Mouse (Mus musculus) liver, embryonic 16.5 days (tissue): ENCODE measurements around the gene Camkv. TPM values are rescaled to one million over a fixed set of nuclear protein-coding genes. Genes with fewer than 3 reads are reported as not detected.

ENCODE experiments used
- ATAC-seq: fragments of 200-750 bp; cut with Nextera tagmentation; 2 replicates; pipeline ENCODE4 v1.8.0; 2017; ENCODE audit warnings: low read depth, mild to moderate bottlenecking, moderate number of reproducible peaks, moderate library complexity
- H3K27ac ChIP-seq: fragments of 300-500 bp; sonication (generic); 2 replicates; pipeline ENCODE4 v1.5.1; 2014; ENCODE audit warnings: mild to moderate bottlenecking, low read length
- H3K27me3 ChIP-seq: fragments of 300-500 bp; sonication (generic); 2 replicates; pipeline ENCODE4 v1.6.1; 2014; ENCODE audit warnings: low read depth, low read length, mixed read lengths; ENCODE audit not compliant: control insufficient read depth, insufficient read depth
- H3K36me3 ChIP-seq: fragments of 300-500 bp; sonication (generic); 2 replicates; pipeline ENCODE4 v1.6.1; 2014; ENCODE audit warnings: mild to moderate bottlenecking; ENCODE audit not compliant: control insufficient read depth, insufficient read depth
- H3K4me1 ChIP-seq: fragments of 300-500 bp; sonication (generic); 2 replicates; pipeline ENCODE4 v1.6.1; 2014; ENCODE audit warnings: low read depth, low read length, mixed read lengths; ENCODE audit not compliant: control insufficient read depth
- H3K4me2 ChIP-seq: fragments of 300-500 bp; sonication (generic); 2 replicates; pipeline ENCODE4 v1.6.1; 2014; ENCODE audit warnings: low read depth, low read length, mixed read lengths
- H3K4me3 ChIP-seq: fragments of 300-500 bp; sonication (generic); 2 replicates; pipeline ENCODE4 v1.5.1; 2014; ENCODE audit warnings: low read depth, mild to moderate bottlenecking, low read length
- H3K9ac ChIP-seq: fragments of 300-500 bp; sonication (generic); 2 replicates; pipeline ENCODE4 v1.6.1; 2014; ENCODE audit warnings: low read depth, low read length
- H3K9me3 ChIP-seq: fragments of 300-500 bp; sonication (generic); replicated peaks from 2 replicates; pipeline ENCODE4 v1.6.1; 2016; ENCODE audit warnings: low read length; ENCODE audit not compliant: control insufficient read depth
- WGBS: fragments of 180-500 bp; shearing (Covaris S2); extraction: QIAGEN DNeasy Blood & Tissue Kit; methylation state at CpG from one replicate; pipeline ENCODE4 v1.1.7; 2014; ENCODE audit not compliant: insufficient replicate concordance; 5-methylcytosine and 5-hydroxymethylcytosine counted together
- polyA plus RNA-seq: library from polyadenylated mRNA; unstranded; fragments of >200 nt; fragmentation: Nextera tagmentation; extraction: Ambion mirVana; gene quantifications from 2 replicates; pipeline ENCODE4 v1.2.1, GENCODE M21; 2015

Camkv gene
- 0.11 TPM in 2 replicates for polyA plus RNA-seq

DNA sequence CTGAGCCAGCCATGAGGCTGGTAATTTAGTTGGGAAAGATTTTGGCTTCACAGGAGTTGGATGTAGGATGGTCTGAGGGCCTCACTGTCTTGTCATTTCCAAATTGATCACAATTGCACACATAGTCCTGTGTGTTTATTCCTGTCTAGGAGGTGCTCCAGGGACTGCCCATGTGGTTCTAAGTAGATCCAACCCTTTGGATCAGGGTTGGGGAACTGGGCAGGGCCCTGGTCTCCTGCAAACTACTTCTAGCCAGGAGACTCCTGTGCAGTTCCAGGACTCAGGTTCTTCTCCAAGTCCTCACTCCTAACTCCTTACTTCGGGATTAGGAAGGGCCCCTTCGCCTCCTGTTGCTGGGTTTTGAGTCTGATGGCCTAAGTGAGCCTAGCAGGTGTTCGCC is at the start of gene Camkv:
TSS of gene Camkv (plus strand) at position 301 of the 400 bp plus-strand sequence.
- H3K9ac ChIP-seq = no peak within 1 kb of the TSS
- no peak within 1 kb of the TSS for H3K27ac ChIP-seq
- WGBS = 29% methylated on average over 3 of the region's 3 CpGs
- no peaks in the 10 kb centered on the region for H3K9me3 ChIP-seq
- no peak for ATAC-seq
- H3K4me1 ChIP-seq = peaks cover 5% of the 10 kb centered on the region
- peak within 1 kb of the TSS; percentile 34 for H3K4me3 ChIP-seq
- no peaks in the 10 kb centered on the region for H3K36me3 ChIP-seq
- peak within 1 kb of the TSS; percentile 51 for H3K4me2 ChIP-seq
- H3K27me3 ChIP-seq = peaks cover 44% of the 10 kb centered on the region

DNA sequence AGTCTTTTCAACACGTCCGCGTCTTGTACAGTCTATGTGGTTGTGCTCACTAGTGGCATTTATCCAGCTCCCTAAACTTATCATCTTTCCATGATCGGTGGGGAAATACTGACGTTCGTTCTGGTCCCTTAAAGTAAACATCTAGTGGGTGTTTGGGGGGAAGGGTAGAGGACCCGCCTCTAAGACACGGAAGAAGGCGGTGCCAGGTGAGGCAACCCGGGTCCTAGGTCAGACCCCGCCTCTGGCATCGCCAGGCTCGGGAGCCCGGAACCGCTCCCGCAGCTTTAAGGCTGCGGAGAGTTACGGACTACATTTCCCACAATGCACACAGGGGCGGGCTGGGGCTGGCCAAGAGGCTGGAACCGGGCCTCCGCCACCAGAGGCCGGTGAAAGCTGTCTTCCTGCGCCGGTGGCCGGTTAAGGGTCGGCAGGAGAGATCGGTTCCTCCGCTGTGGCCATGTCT is 47.6 kb upstream of the Camkv start, which contains the start of gene Mon1a:
TSS of gene Mon1a (plus strand) at position 348 of the 463 bp plus-strand sequence.
- peak; percentile 98 for ATAC-seq

GRCm38 (mm10) chr9:107888267-107888850 is 47.1 kb upstream of the Camkv start:
- Histone ChIP-seq H3K36me3 (no peaks in the 10 kb centered on the region), H3K27me3 (peaks cover 3% of the 10 kb centered on the region), H3K9ac (peak overlapping the region; percentile 85), H3K4me3 (peak overlapping the region; percentile 79), H3K4me1 (peaks cover 11% of the 10 kb centered on the region), H3K4me2 (peak overlapping the region; percentile 83), H3K27ac (peak overlapping the region; percentile 36; the same call in 1 of the 2 replicates), H3K9me3 (no peaks in the 10 kb centered on the region)
- WGBS = 1% methylated on average over 18 of the region's 18 CpGs
- ATAC-seq = peak; percentile 39; the same call in 1 of the 2 replicates

More for the DNA sequence above, 47.6 kb upstream of the Camkv start, which contains the start of gene Mon1a:
- Histone ChIP-seq H3K9ac (peak within 1 kb of the TSS; percentile 85), H3K36me3 (no peaks in the 10 kb centered on the region), H3K9me3 (no peaks in the 10 kb centered on the region), H3K4me1 (peaks cover 11% of the 10 kb centered on the region), H3K4me3 (peak within 1 kb of the TSS; percentile 79), H3K27me3 (peaks cover 3% of the 10 kb centered on the region), H3K27ac (peak within 1 kb of the TSS; percentile 36; the same call in 1 of the 2 replicates), H3K4me2 (peak within 1 kb of the TSS; percentile 83)
- under 1% methylated on average over 28 of the region's 28 CpGs for WGBS

DNA sequence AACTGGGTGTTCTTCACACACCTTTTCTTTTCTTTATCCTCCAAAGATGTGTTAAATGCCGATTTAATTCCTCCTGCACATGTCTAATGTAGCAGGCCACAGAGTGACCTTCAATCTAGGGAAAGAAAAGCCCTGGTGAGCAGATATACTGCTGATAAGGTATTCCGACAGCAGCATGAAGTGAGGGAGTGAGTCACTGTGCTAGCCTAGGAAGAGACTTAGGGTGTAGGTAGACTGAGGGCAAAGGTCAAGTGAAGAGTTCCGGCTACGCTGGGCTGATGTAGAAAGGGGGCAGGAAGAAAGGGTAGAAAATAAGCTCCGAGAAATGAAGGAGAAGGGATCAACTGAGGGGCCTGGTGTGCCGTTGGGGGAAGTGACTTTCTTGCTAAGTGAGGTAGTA is 45.2 kb upstream of the Camkv start:
- no peaks in the 10 kb centered on the region for H3K9me3 ChIP-seq
- H3K9ac ChIP-seq = no peak overlapping the region
- 68% methylated on average over 6 of the region's 6 CpGs for WGBS
- H3K4me3 ChIP-seq = no peak overlapping the region
- H3K27me3 ChIP-seq = peaks cover 3% of the 10 kb centered on the region
- no peak overlapping the region for H3K27ac ChIP-seq
- H3K36me3 ChIP-seq = no peaks in the 10 kb centered on the region
- peaks cover 11% of the 10 kb centered on the region for H3K4me1 ChIP-seq
- no peak overlapping the region for H3K4me2 ChIP-seq
- no peak for ATAC-seq

DNA sequence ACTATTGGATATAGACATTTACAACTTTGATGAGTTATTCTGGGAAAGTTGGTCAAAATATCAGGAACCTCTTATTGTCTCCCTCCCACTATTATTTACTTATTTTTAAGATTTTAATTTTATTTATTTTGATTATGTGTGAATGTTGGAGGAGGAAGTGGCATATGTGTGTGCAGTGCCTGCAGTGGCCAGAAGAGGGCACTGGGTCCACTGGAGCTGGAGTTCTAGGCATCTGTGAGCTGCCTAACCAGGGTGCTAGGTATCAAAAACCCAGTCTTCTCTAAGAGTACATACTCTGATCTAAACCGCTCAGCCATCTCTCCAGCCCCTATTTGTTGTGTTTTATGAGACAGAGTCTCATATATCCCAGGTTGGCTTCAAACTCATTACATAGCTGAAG is 44.5 kb upstream of the Camkv start:
- 96% methylated on average over 1 of the region's 1 CpGs for WGBS

DNA sequence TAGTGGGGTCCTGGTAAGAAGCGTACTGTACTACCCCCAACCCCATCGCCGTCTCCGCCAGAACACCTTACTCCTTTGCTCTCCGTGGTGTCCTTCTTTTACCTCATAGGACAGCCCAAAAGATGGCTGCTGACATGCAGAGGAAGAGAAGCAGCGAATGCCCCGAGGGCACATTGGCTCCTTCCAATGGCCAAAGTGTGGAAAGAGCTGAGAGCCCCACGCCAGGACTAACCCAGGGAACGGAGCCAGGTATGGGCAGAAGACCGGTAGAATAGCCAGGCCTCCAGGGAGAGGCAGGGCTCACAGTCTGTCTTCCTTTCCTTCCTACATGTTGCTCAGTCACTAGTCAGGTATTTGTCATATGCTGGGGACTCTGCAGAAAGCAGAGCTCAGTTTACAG is 36.9 kb upstream of the Camkv start:
- no peak for ATAC-seq

More for the DNA sequence above, 44.5 kb upstream of the Camkv start:
- no peak overlapping the region for H3K27ac ChIP-seq
- H3K9me3 ChIP-seq = no peaks in the 10 kb centered on the region
- H3K27me3 ChIP-seq = peaks cover 3% of the 10 kb centered on the region
- H3K36me3 ChIP-seq = no peaks in the 10 kb centered on the region
- no peak overlapping the region for H3K4me3 ChIP-seq
- H3K4me1 ChIP-seq = peaks cover 11% of the 10 kb centered on the region
- no peak overlapping the region for H3K9ac ChIP-seq
- no peak overlapping the region for H3K4me2 ChIP-seq
- ATAC-seq = no peak

GRCm38 (mm10) chr9:107899855-107900254 is 35.6 kb upstream of the Camkv start:
- no peak overlapping the region for H3K9ac ChIP-seq
- WGBS = 61% methylated on average over 12 of the region's 12 CpGs
- no peak for ATAC-seq
- no peak overlapping the region for H3K4me2 ChIP-seq
- no peak overlapping the region for H3K27ac ChIP-seq
- no peaks in the 10 kb centered on the region for H3K36me3 ChIP-seq
- H3K9me3 ChIP-seq = no peaks in the 10 kb centered on the region
- H3K27me3 ChIP-seq = peaks cover 7% of the 10 kb centered on the region; the same call in 1 of the 2 replicates
- H3K4me3 ChIP-seq = no peak overlapping the region
- no peaks in the 10 kb centered on the region for H3K4me1 ChIP-seq

More for the DNA sequence above, 36.9 kb upstream of the Camkv start:
- 81% methylated on average over 10 of the region's 10 CpGs for WGBS
- Histone ChIP-seq H3K27ac (no peak overlapping the region), H3K36me3 (no peaks in the 10 kb centered on the region), H3K9ac (no peak overlapping the region), H3K9me3 (no peaks in the 10 kb centered on the region), H3K27me3 (peaks cover 7% of the 10 kb centered on the region; the same call in 1 of the 2 replicates), H3K4me1 (no peaks in the 10 kb centered on the region), H3K4me3 (no peak overlapping the region), H3K4me2 (no peak overlapping the region)

DNA sequence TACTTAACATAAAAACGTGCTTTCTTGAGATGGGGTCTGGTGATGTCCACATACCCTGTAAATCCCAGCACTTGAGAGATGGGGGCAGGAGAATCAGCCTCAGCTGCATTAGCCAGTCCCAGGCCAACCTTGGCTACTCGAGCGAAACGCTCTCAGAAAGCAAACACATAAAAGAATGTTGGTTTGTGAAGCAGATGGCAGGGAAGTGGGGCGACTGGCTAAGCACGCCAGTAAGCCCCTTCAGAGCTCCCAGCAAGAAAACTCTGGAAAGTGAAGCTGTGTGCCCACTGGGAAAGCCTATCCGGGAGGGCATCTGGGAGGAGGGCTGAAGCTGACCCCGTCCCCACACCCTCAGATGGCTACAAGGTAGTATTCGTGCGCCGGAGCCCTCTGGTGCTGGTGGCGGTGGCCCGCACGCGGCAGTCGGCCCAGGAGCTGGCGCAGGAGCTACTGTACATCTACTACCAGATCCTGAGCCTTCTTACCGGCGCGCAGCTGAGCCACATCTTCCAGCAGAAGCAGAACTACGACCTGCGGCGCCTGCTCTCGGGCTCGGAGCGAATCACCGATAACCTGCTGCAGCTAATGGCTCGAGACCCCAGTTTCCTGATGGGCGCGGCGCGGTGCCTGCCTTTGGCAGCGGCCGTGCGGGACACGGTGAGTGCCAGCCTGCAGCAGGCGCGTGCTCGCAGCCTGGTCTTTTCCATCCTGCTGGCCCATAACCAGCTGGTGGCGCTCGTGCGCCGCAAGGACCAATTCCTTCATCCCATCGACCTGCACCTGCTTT is 34.4 kb upstream of the Camkv start:
- Histone ChIP-seq H3K36me3 (no peaks in the 10 kb centered on the region), H3K9ac (no peak overlapping the region), H3K4me3 (no peak overlapping the region), H3K4me1 (peaks cover under 1% of the 10 kb centered on the region; the same call in 1 of the 2 replicates), H3K27me3 (peaks cover 7% of the 10 kb centered on the region; the same call in 1 of the 2 replicates), H3K27ac (no peak overlapping the region), H3K9me3 (no peaks in the 10 kb centered on the region), H3K4me2 (peak overlapping the region; percentile 53)
- WGBS = 16% methylated on average over 44 of the region's 44 CpGs
- 0 out of 2 replicates have a peak, but pooled peaks have one; percentile 25 for ATAC-seq

DNA sequence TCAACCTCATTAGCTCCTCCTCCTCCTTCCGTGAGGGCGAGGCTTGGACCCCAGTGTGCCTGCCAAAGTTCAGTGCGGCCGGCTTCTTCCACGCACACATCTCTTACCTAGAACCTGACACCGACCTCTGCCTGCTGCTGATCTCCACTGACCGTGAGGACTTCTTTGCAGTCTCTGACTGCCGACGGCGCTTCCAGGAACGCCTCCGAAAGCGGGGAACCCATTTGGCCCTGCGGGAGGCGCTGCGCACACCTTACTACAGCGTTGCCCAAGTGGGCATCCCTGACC is 33.9 kb upstream of the Camkv start:
- H3K9ac ChIP-seq = no peak overlapping the region
- peak overlapping the region; percentile 53 for H3K4me2 ChIP-seq
- H3K27ac ChIP-seq = no peak overlapping the region
- H3K4me3 ChIP-seq = no peak overlapping the region
- no peaks in the 10 kb centered on the region for H3K36me3 ChIP-seq
- no peaks in the 10 kb centered on the region for H3K9me3 ChIP-seq
- peaks cover 7% of the 10 kb centered on the region; the same call in 1 of the 2 replicates for H3K27me3 ChIP-seq
- H3K4me1 ChIP-seq = peaks cover 5% of the 10 kb centered on the region
- no peak for ATAC-seq
- WGBS = 41% methylated on average over 17 of the region's 17 CpGs
